Mouse (Mus musculus): ENCODE data around the gene Dcaf8.

DNA sequence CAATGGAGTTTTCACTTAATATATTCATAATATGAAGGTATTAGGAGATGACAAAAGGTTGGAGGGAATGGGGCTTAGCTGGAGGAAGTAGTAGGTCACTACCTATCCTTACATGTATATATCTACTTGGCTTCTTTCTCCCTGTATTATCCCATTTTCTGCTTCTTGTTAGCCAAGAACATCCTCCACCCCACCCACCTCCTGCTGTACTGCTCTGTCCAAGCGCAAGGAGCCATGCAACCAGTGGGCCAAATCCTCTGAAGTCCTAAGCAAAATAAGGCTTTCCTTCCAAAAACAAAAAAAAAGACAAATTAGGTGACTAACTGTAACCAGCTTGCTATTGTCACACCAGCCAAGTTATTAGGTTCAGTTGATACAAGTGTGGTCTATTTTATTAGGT, 7.1 kb upstream of the Dcaf8 start:
- no peak for TF ChIP-seq CTCF (IDR thresholded peaks at IDR 0.05; ENCODE audit: extremely low read depth, insufficient read depth, insufficient read length, insufficient replicate concordance)
- TF ChIP-seq POLR2A (IDR thresholded peaks at IDR 0.05; ENCODE audit: low read depth, low read length): no peak
